Mouse (Mus musculus): ENCODE results near the gene Cdt1. TPM values are rescaled to one million over a fixed set of nuclear protein-coding genes. Genes with fewer than 3 reads are reported as not detected.
"Not testable (repeated sequence)": the region's sequence is repeated elsewhere in the genome, so short reads cannot be mapped to it uniquely, and the experiment has no call there.

Cdt1 gene
- total RNA-seq, 2 experiments from 2014 or later: 3.9 to 4.2 TPM

DNA sequence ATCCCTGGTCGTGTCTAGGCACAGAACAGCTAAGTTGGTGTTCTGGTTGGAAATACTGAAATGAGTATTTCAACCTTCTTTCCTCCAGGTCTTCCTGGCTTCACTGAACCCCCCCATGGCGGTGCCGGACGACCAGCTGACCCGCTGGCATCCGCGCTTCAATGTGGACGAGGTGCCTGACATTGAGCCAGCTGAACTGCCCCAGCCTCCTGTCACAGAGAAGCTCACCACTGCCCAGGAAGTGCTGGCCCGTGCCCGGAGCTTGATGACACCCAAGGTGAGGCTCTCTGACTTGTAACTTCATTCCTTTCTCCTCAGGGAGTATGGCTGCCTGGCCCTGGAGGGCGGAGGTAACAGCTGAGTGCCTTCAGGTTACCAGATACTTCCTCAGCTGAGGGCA lies 3.3 kb downstream of the Cdt1 start:
- intact Hi-C loops (cut with DNase I): no loop called here
- DNase-seq (ENCODE audit: extremely low spot score in 1 of 2, low spot score in 2 of 2): no peak

DNA sequence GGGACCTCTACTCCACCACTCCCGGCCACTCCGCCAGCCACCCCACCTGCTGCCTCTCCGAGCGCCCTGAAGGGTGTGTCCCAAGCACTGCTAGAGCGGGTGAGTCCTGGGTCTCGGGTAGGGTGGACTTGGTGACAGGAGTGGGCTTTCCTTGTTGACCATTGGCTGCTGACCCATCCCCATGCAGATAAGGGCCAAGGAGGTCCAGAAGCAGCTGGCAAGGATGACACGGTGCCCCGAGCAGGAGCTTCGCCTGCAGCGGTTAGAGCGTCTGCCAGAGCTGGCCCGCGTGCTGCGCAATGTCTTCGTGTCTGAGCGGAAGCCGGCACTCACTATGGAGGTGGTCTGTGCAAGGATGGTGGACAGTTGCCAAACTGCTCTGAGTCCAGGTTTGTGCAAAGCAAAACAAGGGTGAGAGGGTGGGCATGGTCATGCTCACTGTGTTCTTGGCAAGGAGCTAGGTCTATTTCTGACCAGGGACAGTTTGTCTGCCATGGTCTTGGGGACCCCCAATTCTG lies 4.0 kb downstream of the Cdt1 start:
- intact Hi-C loops (cut with DNase I): no loop called here
- DNase-seq (ENCODE audit: extremely low spot score in 1 of 2, low spot score in 2 of 2): no peak

GRCm38 (mm10) chr8:122572751-122573150 lies 4.9 kb downstream of the Cdt1 start:
- no peak for DNase-seq (ENCODE audit: extremely low spot score in 1 of 2, low spot score in 2 of 2)
- intact Hi-C loops (cut with DNase I): no loop called here

GRCm38 (mm10) chr8:122573176-122573575 lies 5.4 kb downstream of the Cdt1 start:
- DNase-seq (ENCODE audit: extremely low spot score in 1 of 2, low spot score in 2 of 2); intact Hi-C loops (cut with DNase I): not testable (repeated sequence)

DNA sequence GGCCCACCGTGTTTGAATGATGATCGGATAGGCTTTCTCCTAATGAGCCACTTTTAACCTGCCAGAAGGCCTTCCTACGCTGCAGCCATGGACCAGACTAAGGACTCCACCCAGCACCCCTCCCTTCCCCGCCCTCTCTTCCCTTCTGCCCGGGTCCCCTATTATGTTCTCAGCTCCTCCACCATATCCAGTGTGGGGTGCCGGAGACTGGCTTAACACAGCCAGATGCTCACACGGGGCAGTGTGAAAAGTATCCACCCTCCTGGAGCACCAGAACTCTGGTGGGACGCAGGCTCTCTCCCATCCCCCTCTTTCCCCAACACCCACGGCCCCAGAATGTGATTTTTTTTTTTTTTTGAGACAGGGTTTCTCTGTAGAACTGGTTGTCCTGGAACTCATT lies 5.8 kb downstream of the Cdt1 start:
- intact Hi-C loops (cut with DNase I): no loop called here
- no peak for DNase-seq (ENCODE audit: extremely low spot score in 1 of 2, low spot score in 2 of 2)

DNA sequence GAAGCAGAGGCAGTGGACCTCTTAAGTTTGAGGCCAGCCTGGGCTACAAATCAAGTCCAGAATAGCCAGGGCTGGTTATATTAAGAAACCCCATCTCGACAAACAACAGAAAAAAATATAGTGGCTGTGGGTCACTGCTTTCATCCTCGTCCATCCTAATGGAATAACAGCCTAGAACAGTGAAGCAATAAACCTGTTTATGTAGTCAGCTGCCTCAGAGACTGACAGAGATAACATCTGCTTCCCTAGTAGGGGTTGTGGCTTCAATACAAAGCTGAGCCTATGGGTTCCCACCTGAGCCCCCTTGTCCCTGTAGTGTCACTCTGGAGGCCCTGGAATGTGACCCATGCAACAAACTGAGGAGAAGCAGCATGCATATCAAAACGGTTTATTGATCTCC lies 6.4 kb downstream of the Cdt1 start:
- DNase-seq (ENCODE audit: extremely low spot score in 1 of 2, low spot score in 2 of 2): no peak
- intact Hi-C loops (cut with DNase I): no loop called here

DNA sequence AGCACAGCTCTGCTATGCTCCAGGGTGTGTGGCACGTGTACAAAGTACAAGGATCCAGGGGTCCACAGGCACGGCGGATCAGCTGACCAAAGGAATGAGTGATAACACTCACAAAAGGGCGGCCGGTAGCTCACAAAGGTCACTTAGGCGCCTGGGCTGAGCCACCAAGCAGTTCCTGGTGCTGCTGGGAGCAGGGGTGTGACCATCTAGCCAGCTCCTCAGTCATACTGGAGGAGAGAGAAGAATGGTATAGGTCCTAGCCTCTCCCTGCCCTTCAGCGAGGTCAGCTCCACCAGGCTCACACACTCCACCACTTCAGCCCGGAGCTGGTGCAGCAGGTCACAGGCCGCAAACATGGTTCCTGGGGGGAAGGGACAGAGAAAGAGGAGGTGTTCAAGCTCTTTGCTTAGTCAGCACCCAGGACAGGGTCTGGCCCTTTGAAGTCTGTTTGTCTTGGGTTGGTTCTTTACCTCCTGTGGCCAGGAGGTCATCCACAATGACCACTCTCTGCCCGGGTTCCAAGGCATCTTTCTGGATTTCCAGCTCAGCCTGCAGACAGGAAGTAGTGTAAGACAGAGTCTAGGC lies 6.9 kb downstream of the Cdt1 start:
- no peak for DNase-seq (ENCODE audit: extremely low spot score in 1 of 2, low spot score in 2 of 2)
- intact Hi-C loops (cut with DNase I): no loop called here

- intact Hi-C loops (cut with DNase I): no loop called here
- no peak for DNase-seq (ENCODE audit: extremely low spot score in 1 of 2, low spot score in 2 of 2)
Observed at GRCm38 (mm10) chr8:122575286-122575685, 7.5 kb downstream of the Cdt1 start.

DNA sequence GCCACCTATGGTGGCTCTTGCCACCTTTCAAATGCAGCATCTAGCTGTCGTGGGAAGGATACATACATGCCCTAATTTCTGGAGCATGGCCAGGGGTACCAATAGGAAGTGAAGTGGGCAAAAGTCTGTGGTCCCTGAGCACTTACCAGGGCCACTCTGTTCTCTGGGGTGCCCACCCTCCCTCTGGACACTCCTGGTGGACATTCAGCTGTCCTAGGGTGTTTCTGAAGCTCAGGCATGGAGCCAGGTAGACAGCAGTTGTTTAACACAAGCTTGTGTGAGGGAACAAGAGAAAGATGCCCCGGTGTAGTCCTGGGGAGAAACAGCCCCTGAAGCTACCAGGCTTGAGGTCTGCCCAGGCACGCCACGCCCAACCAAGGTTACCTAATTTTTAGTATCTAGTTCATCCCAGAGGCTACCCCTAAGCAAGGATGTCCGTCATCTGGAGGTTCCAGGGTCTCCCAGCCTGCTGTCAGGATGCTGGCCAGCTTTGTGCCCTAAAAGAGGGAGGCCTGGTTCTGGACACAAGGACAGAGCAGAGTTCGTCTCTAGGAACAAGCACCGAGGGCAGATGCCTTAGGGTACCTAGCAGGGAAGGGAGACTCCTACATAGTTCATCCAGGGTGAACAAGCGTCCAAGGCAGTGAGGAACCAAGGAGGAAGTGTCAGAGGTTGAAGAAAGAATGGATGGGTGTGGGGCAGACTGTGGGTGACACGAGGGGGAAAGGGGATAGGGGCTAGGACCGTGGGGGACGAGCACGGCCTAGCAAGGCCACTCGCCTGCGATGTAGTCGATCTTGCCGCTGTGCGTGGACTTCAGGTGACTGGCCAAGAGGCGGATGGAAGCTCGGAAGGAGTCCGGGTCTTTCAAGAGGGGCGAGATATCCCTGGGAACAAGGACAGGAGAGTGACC lies 8.2 kb downstream of the Cdt1 start:
- intact Hi-C loops (cut with DNase I): no loop called here
- DNase-seq (ENCODE audit: extremely low spot score in 1 of 2, low spot score in 2 of 2): no peak

DNA sequence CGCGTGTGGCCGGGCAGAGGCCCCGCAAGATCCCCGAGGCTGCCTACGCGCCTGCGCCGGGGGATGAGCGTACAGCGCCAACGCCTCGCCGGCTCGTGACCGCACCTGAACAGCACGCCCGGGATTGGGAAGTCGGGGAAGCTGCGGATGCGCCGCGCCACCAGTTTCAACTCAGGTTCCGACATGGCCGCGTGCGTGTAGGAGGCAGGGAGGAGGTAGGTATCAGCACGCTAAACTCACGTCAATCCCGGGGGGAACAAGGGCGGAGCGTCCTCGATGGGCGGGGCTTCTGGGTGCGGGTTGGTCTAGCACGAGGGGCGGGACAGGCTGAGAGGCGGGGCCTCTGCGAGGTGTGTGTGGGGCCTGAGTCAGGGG lies 8.8 kb downstream of the Cdt1 start, which contains the start of gene Aprt:
Aprt (minus strand) TSS at position 262 of the 375 bp plus-strand sequence.
- peak; percentile 88 to 95 for DNase-seq (ENCODE audit: extremely low spot score in 1 of 2, low spot score in 2 of 2)
- intact Hi-C loops (cut with DNase I): no loop called here

DNA sequence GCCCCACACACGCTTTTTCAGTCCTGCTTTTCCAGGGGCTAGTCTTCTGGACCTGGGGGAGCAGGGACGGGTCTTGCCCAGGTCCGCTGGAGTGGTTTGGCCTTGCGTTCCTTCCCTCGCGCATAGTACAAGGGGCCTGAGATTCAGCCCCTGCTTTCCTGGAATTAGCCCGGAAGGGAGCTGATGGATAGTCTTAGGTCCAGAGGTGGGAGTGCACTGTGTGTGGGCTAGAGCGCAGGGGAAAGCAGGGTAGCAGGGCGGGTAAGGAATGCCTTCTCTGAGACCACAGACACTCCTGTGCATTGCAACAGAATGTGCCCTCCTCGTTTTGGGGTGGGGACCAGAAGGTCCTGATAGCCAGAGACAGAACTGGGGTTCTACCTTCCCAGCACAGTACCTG lies 9.3 kb downstream of the Cdt1 start:
- DNase-seq (ENCODE audit: extremely low spot score in 1 of 2, low spot score in 2 of 2): no peak
- intact Hi-C loops (cut with DNase I): no loop called here

GRCm38 (mm10) chr8:122579196-122579595 lies 11.4 kb downstream of the Cdt1 start:
- intact Hi-C loops (cut with DNase I): no loop called here
- no peak for DNase-seq (ENCODE audit: extremely low spot score in 1 of 2, low spot score in 2 of 2)

- intact Hi-C loops (cut with DNase I): no loop called here
Observed at GRCm38 (mm10) chr8:122580926-122581325, 13.1 kb downstream of the Cdt1 start.

DNA sequence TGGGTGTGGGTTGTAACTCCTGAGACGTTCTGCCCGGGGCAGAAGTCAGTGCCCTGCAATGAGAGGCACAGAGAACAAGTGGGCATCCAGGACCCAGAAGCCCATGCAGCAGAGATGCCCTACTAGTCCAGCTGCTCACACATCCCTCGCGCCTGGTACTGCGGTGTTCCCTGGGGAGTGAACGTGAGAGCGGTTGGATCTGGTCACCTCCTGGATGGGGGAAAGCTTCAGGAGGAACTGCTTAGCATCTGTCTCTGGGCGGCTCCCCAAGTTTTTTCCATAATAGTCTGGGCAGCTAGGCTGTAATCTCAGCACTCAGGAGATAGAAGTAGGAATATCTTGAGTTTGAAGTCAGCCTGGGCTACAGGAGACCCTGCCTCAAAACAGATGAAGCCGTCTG lies 17.2 kb downstream of the Cdt1 start:
- intact Hi-C loops (cut with DNase I): no loop called here
- DNase-seq (ENCODE audit: extremely low spot score in 1 of 2, low spot score in 2 of 2): no peak

More at GRCm38 (mm10) chr8:122580926-122581325, 13.1 kb downstream of the Cdt1 start:
- no peak for DNase-seq (ENCODE audit: extremely low spot score in 1 of 2, low spot score in 2 of 2)

- DNase-seq (ENCODE audit: extremely low spot score in 1 of 2, low spot score in 2 of 2): no peak
- intact Hi-C loops (cut with DNase I): no loop called here
Observed at GRCm38 (mm10) chr8:122585411-122585891, 17.6 kb downstream of the Cdt1 start.

DNA sequence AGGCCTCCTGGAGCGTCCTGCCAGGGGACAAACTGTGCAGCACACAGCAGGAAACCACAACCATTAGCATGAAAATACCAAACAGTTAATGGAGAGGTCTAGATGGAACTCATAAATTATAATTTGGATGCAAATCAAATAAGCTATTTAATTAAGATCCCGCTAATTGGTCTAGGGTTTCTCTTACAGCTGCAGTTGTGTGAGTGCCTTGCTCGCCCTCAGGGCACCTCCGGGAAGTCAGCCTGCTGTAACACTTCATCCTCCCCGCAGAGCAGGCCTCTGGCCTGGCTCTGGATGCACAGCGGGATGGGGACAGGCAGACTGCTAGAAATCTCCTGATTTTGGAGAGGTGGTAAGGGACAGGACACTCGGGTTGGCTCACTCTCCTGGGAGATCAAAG lies 18.4 kb downstream of the Cdt1 start:
- no peak for DNase-seq (ENCODE audit: extremely low spot score in 1 of 2, low spot score in 2 of 2)
- intact Hi-C loops (cut with DNase I): no loop called here

DNA sequence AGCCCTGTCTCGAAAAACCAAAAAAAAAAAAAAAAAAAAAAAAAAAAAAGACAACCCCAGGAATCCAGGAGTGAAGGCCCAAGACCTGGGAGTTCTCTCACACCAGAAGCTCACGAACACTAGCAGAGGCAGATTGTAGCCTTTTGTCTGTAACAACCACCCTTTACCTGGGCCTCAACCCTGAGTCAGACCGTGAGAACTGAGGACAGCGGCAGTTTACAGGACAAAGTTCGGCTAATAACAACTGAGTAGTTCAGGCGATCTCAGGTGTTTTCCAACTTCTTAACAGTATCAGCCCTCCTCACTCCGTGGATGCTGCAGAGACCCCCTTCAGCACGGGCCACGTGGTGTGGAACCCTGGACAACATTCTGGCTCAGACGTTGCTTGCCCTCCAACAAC lies 18.9 kb downstream of the Cdt1 start:
- DNase-seq (ENCODE audit: extremely low spot score in 1 of 2, low spot score in 2 of 2): no peak
- intact Hi-C loops (cut with DNase I): no loop called here

GRCm38 (mm10) chr8:122593240-122593639 lies 25.4 kb downstream of the Cdt1 start:
- DNase-seq (ENCODE audit: extremely low spot score in 1 of 2, low spot score in 2 of 2): no peak
- intact Hi-C loops (cut with DNase I): no loop called here

GRCm38 (mm10) chr8:122593783-122594507 lies 26.1 kb downstream of the Cdt1 start:
- intact Hi-C loops (cut with DNase I): no loop called here
- DNase-seq (ENCODE audit: extremely low spot score in 1 of 2, low spot score in 2 of 2): no peak

All from left cerebral cortex, postnatal 10 days (tissue).